Mouse (Mus musculus) lung, embryonic 14.5 days (tissue): ENCODE measurements at regions not wholly inside any gene's neighbourhood (a gene's known extent, or its start where the extent isn't known, plus 50 kb on each side); places are given as distances from the start of the nearest gene placed in this dataset.

Experiments
- ATAC-seq: fragments of 200-750 bp; cut with Nextera tagmentation; 2 replicates; pipeline ENCODE4 v1.8.0; 2017; ENCODE audit warnings: mild to moderate bottlenecking, moderate TSS enrichment, moderate library complexity; ENCODE audit not compliant: insufficient read depth
- DNase-seq: peaks from one replicate; pipeline ENCODE4 v3.0.0-alpha.2; 2015
- H3K27ac ChIP-seq: fragments of 300-500 bp; sonication (generic); 2 replicates; pipeline ENCODE4 v1.5.1; 2014; ENCODE audit warnings: low read depth, mild to moderate bottlenecking, moderate library complexity
- H3K27me3 ChIP-seq: fragments of 300-500 bp; sonication (generic); 2 replicates; pipeline ENCODE4 v1.6.1; 2014; ENCODE audit warnings: low read length, control low read depth; ENCODE audit not compliant: insufficient read depth
- H3K36me3 ChIP-seq: fragments of 300-500 bp; sonication (generic); 2 replicates; pipeline ENCODE4 v1.6.1; 2014; ENCODE audit warnings: control low read depth; ENCODE audit not compliant: insufficient read depth
- H3K4me1 ChIP-seq: fragments of 300-500 bp; sonication (generic); 2 replicates; pipeline ENCODE4 v1.6.1; 2014; ENCODE audit warnings: antibody characterized with exemption, control low read depth; ENCODE audit not compliant: insufficient read depth
- H3K4me2 ChIP-seq: fragments of 300-500 bp; sonication (generic); 2 replicates; pipeline ENCODE4 v1.6.1; 2014; ENCODE audit warnings: mild to moderate bottlenecking
- H3K4me3 ChIP-seq: fragments of 300-500 bp; sonication (generic); 2 replicates; pipeline ENCODE4 v1.5.1; 2014; ENCODE audit warnings: low read depth, low read length
- H3K9ac ChIP-seq: fragments of 300-500 bp; sonication (generic); 2 replicates; pipeline ENCODE4 v1.6.1; 2014
- H3K9me3 ChIP-seq: fragments of 300-500 bp; sonication (generic); 2 replicates; pipeline ENCODE4 v1.6.1; 2016; ENCODE audit warnings: low read depth, low read length, control low read depth
- CTCF ChIP-seq: IDR thresholded peaks from 2 replicates; pipeline ENCODE4 v1.5.1; 2016; ENCODE audit warnings: antibody characterized with exemption, low read depth
- WGBS: fragments of 180-500 bp; shearing (Covaris S2); extraction: QIAGEN DNeasy Blood & Tissue Kit; methylation state at CpG from one replicate; pipeline ENCODE4 v1.1.7; 2014; 5-methylcytosine and 5-hydroxymethylcytosine counted together

GRCm38 (mm10) chr12:92317609-92318008 is 468.7 kb upstream of the Sel1l start:
- Histone ChIP-seq H3K4me2 (no peak overlapping the region), H3K27ac (no peak overlapping the region), H3K4me3 (no peak overlapping the region), H3K4me1 (no peaks in the 10 kb centered on the region), H3K9me3 (no peaks in the 10 kb centered on the region), H3K27me3 (no peaks in the 10 kb centered on the region), H3K36me3 (no peaks in the 10 kb centered on the region), H3K9ac (no peak overlapping the region)
- DNase-seq = no peak
- ATAC-seq = no peak
- TF ChIP-seq CTCF = no peak
- 83% methylated on average over 3 of the region's 3 CpGs for WGBS

DNA sequence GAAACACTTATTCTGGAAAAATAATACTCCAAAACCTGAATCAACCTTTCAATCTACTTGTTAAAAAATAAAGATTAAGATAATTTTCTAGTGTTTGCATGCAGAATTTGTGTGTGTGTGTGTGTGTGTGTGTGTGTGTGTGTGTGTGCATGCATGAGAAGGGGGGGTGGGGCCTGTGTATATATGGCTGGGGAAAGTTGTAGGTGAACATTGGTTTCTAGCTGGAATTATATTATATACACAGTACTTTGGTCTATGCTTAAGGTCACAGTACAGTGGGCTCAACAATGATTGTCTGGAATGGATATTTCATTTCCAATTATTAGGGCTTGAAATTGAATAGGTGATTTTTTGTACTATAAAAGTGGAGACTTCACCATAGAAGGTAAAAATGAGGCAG is 467.3 kb upstream of the Sel1l start:
- no peak for DNase-seq
- H3K4me3 ChIP-seq = no peak overlapping the region
- no peaks in the 10 kb centered on the region for H3K9me3 ChIP-seq
- no peak for TF ChIP-seq CTCF
- no peaks in the 10 kb centered on the region for H3K36me3 ChIP-seq
- H3K9ac ChIP-seq = no peak overlapping the region
- H3K4me1 ChIP-seq = no peaks in the 10 kb centered on the region
- ATAC-seq = no peak
- no peaks in the 10 kb centered on the region for H3K27me3 ChIP-seq
- H3K4me2 ChIP-seq = no peak overlapping the region
- H3K27ac ChIP-seq = no peak overlapping the region

- H3K4me3 ChIP-seq = no peak overlapping the region
- H3K9ac ChIP-seq = no peak overlapping the region
- no peaks in the 10 kb centered on the region for H3K9me3 ChIP-seq
- no peaks in the 10 kb centered on the region for H3K27me3 ChIP-seq
- no peaks in the 10 kb centered on the region for H3K4me1 ChIP-seq
- H3K4me2 ChIP-seq = no peak overlapping the region
- H3K36me3 ChIP-seq = no peaks in the 10 kb centered on the region
- no peak for TF ChIP-seq CTCF
- DNase-seq (peak; percentile 22), ATAC-seq (peak; percentile 62; the same call in 1 of the 2 replicates)
- H3K27ac ChIP-seq = no peak overlapping the region
- 34% methylated on average over 2 of the region's 2 CpGs for WGBS
These were observed 466.9 kb upstream of the Sel1l start for GRCm38 (mm10) chr12:92315820-92316219.

DNA sequence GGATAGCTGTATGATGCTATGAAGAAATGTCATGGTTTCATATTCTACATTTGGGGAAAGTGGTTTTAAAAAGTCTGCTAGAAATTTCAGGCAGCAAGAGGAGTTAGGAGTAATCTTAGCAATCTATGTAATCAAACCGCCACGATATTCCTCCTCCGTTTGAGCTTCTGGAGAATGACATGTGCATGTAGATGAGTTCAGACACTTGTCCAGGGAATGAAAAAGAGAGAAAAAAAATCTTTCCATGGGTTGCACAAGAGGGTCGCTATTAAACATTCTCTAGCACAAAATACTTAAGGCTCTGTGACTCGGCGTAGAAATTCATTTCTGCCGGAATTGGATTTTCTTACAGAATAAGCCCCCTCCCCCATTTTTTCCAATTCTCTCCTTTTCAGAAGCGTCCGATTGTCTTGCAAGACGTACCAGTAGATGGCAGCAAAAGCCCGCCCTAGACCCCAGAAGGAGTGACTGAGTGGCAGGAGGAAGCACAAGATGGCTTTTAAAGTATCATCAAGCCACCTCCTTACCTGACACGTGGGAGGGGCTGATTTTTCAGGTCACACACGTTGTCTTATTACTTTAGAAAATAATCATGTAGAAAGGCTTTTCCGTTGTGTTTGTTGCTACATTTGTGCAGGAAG is 454.1 kb upstream of the Sel1l start:
- peak; percentile 76 for ATAC-seq
- 17% methylated on average over 14 of the region's 14 CpGs for WGBS
- H3K4me2 ChIP-seq = peak overlapping the region; percentile 1; the same call in 1 of the 2 replicates

DNA sequence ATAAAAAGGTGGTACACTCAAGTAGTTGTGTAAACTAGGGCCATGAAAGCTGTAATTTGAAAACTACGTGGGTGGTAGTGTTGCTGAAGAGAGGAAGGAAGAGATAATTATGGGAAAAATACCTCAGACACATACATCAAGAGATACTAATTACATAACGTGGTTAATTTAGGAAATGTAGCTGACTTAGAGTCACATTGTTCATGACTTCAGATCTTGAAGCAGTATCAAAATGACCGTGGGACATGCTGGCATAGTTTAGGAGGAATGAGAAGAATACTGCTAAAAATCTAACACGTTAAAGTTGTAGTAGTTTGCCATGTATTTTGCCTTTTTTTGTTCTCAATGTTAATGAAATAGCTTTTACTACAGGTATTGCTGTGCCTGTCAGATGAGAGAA is 445.9 kb upstream of the Sel1l start:
- Histone ChIP-seq H3K36me3 (no peaks in the 10 kb centered on the region), H3K4me2 (no peak overlapping the region), H3K27me3 (no peaks in the 10 kb centered on the region), H3K4me1 (no peaks in the 10 kb centered on the region), H3K4me3 (no peak overlapping the region), H3K9me3 (no peaks in the 10 kb centered on the region), H3K9ac (no peak overlapping the region), H3K27ac (no peak overlapping the region)
- ATAC-seq = no peak
- no peak for TF ChIP-seq CTCF
- WGBS = 64% methylated on average over 4 of the region's 4 CpGs
- DNase-seq = no peak

More for the DNA sequence above, 454.1 kb upstream of the Sel1l start:
- TF ChIP-seq CTCF = peak; percentile 78
- Histone ChIP-seq H3K9me3 (no peaks in the 10 kb centered on the region), H3K9ac (no peak overlapping the region), H3K27ac (no peak overlapping the region), H3K4me3 (no peak overlapping the region), H3K4me1 (no peaks in the 10 kb centered on the region), H3K36me3 (no peaks in the 10 kb centered on the region), H3K27me3 (no peaks in the 10 kb centered on the region)
- peak; percentile 89 for DNase-seq

DNA sequence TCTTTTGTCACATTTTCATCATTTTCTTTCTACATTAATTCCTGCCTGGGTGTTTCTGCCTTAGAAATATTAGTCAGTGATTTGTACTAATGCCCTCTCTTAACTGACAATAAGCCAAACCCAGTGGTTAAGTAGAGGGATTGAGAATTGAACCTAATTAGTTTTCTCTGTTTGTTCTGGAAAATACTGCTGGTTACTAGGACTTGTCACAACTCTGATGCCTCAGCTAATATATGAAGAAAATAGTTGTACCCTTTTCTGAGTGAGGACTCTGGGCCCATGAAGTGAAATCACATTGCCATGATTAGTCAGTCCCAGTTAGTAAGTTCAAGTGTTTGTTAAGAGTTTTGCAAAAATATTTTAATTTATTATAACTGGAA is 444.4 kb upstream of the Sel1l start:
- DNase-seq (no peak), ATAC-seq (no peak)
- no peaks in the 10 kb centered on the region for H3K9me3 ChIP-seq
- no peak overlapping the region for H3K4me3 ChIP-seq
- no peaks in the 10 kb centered on the region for H3K36me3 ChIP-seq
- H3K4me1 ChIP-seq = no peaks in the 10 kb centered on the region
- no peak overlapping the region for H3K9ac ChIP-seq
- H3K4me2 ChIP-seq = no peak overlapping the region
- H3K27me3 ChIP-seq = no peaks in the 10 kb centered on the region
- TF ChIP-seq CTCF = no peak
- H3K27ac ChIP-seq = no peak overlapping the region

DNA sequence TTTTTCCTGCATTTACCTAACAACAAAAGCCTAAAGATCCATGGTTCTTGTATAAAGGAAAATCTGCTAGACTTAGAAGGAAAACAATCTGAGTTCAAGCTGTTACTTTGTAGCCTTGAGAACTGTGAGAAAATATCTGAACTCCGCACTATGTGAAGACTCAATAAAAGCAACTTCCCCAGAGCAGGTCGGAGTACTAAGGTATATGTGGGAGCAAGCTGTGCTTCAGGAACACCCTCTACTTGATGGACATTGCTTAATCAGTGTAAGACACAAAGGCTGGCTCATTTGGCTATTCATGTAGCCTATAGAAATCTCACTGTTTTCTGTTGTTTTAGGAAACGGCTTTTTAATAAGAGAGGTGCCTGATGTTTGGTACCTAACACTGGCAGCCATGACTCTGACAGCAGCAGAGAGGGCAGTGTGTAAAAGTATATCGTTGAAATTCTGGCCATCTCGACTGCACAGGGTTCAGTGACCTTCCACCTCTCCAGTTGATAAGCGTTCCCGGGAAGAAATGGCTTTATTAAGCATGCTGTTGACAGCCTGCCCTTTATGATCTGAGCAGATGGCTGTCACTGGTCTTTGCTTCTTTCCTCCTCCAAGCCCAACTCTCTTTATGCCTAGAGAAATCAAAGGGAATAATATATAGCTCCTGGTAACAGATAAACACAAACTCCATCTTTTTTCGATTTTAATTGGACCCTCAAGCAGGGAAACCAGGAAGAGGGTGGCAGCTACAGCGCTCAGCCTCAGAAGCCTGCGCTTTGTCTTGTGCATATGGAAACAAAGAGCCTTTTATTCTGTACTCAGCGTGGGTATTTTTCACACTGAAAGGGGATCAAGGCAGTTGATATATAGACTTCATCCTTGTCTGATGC is 443.7 kb upstream of the Sel1l start:
- ATAC-seq = no peak
- no peaks in the 10 kb centered on the region for H3K4me1 ChIP-seq

More for the DNA sequence above, 443.7 kb upstream of the Sel1l start:
- no peak for TF ChIP-seq CTCF
- Histone ChIP-seq H3K4me2 (no peak overlapping the region), H3K36me3 (no peaks in the 10 kb centered on the region), H3K9ac (no peak overlapping the region), H3K4me3 (no peak overlapping the region), H3K9me3 (no peaks in the 10 kb centered on the region), H3K27me3 (no peaks in the 10 kb centered on the region), H3K27ac (no peak overlapping the region)
- no peak for DNase-seq
- 40% methylated on average over 11 of the region's 11 CpGs for WGBS
